Mouse (Mus musculus): ENCODE data around the gene Dolpp1. TPM values are rescaled to one million over a fixed set of nuclear protein-coding genes. Genes with fewer than 3 reads are reported as not detected.
A peak's percentile ranks its signal among the peaks of the same experiment; 100 is the strongest.
"Not testable (repeated sequence)": the region's sequence is repeated elsewhere in the genome, so short reads cannot be mapped to it uniquely, and the experiment has no call there.

Dolpp1 gene
- polyA plus RNA-seq, 1 experiment from 2014 or later = 66.5 TPM

DNA sequence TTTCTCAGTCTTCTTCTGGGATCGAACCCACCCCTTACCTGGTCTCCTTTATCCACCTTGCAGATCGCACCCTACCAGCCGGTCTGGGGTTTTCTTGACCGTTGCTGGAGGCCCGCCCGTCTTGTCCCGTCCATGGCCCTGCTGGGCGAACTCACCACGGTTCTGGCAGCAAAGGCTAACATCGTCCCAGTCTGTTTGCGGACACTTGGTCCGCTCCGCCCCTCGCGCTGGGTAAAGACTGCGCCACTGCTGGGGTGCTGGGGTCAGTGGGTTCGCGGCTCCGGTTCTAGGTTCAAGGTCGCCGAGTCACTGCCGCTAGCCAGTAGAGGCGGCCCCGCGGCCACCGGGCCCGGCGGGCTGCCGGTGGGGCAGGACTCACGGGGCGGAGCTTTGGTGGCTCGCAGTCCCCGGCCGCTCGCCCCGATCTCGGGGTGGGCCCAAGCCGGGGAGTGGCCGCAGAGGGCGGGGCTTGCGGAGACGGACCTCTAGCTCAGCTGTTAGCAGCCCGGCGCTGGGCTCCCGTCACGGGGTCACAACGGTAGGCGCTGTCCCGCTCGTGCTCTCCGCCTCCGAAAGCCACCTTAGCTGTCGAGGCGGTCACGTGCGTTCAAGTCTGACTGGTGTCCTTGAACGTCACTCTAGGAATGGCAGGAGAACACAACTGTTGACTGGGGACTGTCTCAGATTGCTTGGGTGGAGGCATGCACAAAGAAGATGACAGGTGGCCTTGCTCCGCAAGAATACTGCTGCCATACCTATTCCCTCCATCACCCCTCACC is 23.3 kb downstream of the Dolpp1 start, which contains the start of gene Crat:
Gene Crat, minus strand, starts transcription at position 657 of the 779 bp plus-strand sequence.
- H3K9ac ChIP-seq (replicated peaks; ENCODE audit: low read depth, low read length) = peak within 1 kb of the TSS; percentile 97
- ATAC-seq = peak; percentile 82
- 2% methylated on average over 57 of the region's 58 CpGs for WGBS
- H3K4me2 ChIP-seq (ENCODE audit: low read length) = peak within 1 kb of the TSS; percentile 83
- peaks cover 43% of the 10 kb centered on the region for H3K4me1 ChIP-seq (replicated peaks; ENCODE audit: control insufficient read depth, insufficient read depth, low read length)
- H3K4me3 ChIP-seq (replicated peaks; ENCODE audit: low read length) = peak within 1 kb of the TSS; percentile 98
- H3K36me3 ChIP-seq (ENCODE audit: control insufficient read depth, insufficient read depth) = no peaks in the 10 kb centered on the region
- no peaks in the 10 kb centered on the region for H3K9me3 ChIP-seq (ENCODE audit: control insufficient read depth, low read length)
- H3K27me3 ChIP-seq (replicated peaks; ENCODE audit: control insufficient read depth, insufficient read depth, low read length) = no peaks in the 10 kb centered on the region
- H3K27ac ChIP-seq (ENCODE audit: low read length) = peak within 1 kb of the TSS; percentile 98

DNA sequence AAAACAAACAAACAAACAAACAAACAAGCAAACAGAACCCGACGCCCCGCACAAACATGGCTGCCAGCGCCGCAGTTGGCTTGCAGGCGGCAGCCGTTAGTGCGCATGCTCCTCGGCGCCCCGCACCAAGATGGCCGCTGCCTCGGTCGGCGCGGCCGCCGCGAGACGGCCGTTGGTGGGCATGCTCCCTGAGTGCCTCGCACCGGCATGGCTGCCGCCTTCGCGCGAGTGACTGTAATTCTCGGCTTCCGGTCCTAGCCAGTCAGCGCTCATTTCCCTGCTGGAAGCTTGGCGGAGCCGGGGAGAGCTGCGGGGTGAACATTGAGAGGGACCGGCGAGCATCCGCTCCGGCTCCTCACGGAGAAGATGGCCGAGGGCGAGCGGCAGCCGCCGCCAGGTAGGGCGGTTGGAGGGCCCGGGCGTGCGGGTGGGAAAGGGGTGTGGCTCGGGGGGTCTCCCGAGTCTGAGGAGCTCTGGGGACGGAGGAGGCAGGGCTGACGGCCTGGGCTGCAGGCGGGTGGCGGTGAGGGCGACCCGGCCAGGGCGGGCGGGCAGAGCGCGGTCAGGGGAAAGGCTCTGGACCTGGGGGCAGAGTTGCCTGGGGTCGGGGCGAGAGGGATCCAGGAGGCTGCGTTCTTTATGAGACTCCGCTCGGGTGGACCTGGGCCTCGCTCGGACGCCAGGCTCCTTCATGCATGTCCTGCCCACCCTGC is 24.0 kb downstream of the Dolpp1 start, which contains the start of gene Ptpa:
Gene Ptpa, plus strand, starts transcription at position 104 of the 713 bp plus-strand sequence.
- Histone ChIP-seq H3K9me3 (ENCODE audit: control insufficient read depth, low read length) (no peaks in the 10 kb centered on the region), H3K4me1 (replicated peaks; ENCODE audit: control insufficient read depth, insufficient read depth, low read length) (peaks cover 44% of the 10 kb centered on the region), H3K27me3 (replicated peaks; ENCODE audit: control insufficient read depth, insufficient read depth, low read length) (no peaks in the 10 kb centered on the region), H3K4me2 (ENCODE audit: low read length) (peak within 1 kb of the TSS; percentile 83), H3K27ac (ENCODE audit: low read length) (peak within 1 kb of the TSS; percentile 98), H3K36me3 (ENCODE audit: control insufficient read depth, insufficient read depth) (no peaks in the 10 kb centered on the region), H3K9ac (replicated peaks; ENCODE audit: low read depth, low read length) (peak within 1 kb of the TSS; percentile 97), H3K4me3 (replicated peaks; ENCODE audit: low read length) (peak within 1 kb of the TSS; percentile 98)
- under 1% methylated on average over 63 of the region's 67 CpGs for WGBS
- ATAC-seq = peak; percentile 95

DNA sequence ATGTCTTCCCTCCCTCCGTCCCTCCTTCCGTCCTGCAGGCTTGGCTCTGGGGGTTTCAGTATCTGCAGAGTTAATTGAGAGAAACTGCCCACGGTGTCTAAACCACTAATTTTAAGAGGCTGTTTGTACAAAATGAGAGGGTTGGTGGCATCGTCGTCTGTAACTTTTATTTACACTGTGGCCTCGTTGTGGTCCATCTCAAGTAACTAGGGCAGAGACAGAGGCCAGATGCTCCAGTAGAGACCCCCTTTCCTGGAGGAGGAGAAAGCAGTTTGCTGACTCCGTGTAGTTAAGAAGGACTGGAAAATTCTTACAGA is 24.6 kb downstream of the Dolpp1 start:
- 0% methylated on average over 7 of the region's 7 CpGs for WGBS
- H3K4me3 ChIP-seq (replicated peaks; ENCODE audit: low read length) = peak overlapping the region; percentile 98

DNA sequence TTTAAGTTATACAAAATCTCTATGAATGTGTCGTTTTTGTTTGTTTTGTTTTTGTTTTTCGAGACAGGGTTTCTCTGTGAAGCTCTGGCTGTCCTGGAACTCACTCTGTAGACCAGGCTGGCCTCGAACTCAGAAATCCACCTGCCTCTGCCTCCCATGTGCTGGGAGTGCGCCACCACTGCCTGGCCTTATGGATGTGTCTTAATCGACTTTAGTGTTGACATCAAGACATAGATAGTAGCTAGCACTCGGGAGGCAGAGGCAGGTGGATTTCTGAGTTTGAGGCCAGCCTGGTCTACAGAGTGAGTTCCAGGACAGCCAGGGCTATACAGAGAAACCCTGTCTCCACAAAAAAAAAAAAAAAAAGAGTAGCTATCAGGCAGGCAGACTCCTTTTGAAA is 25.1 kb downstream of the Dolpp1 start:
- H3K27me3 ChIP-seq (replicated peaks; ENCODE audit: control insufficient read depth, insufficient read depth, low read length); H3K36me3 ChIP-seq (ENCODE audit: control insufficient read depth, insufficient read depth); H3K9ac ChIP-seq (replicated peaks; ENCODE audit: low read depth, low read length); H3K27ac ChIP-seq (ENCODE audit: low read length); H3K9me3 ChIP-seq (ENCODE audit: control insufficient read depth, low read length); ATAC-seq; H3K4me3 ChIP-seq (replicated peaks; ENCODE audit: low read length): not testable (repeated sequence)
- H3K4me1 ChIP-seq (replicated peaks; ENCODE audit: control insufficient read depth, insufficient read depth, low read length) = peaks cover 45% of the 10 kb centered on the region
- H3K4me2 ChIP-seq (ENCODE audit: low read length) = peak overlapping the region; percentile 82
- 85% methylated on average over 6 of the region's 6 CpGs for whole genome bisulfite sequencing

More for the DNA sequence above, 24.6 kb downstream of the Dolpp1 start:
- ATAC-seq = no peak
- peak overlapping the region; percentile 98 for H3K27ac ChIP-seq (ENCODE audit: low read length)
- H3K27me3 ChIP-seq (replicated peaks; ENCODE audit: control insufficient read depth, insufficient read depth, low read length) = no peaks in the 10 kb centered on the region
- H3K9ac ChIP-seq (replicated peaks; ENCODE audit: low read depth, low read length) = peak overlapping the region; percentile 97
- no peaks in the 10 kb centered on the region for H3K9me3 ChIP-seq (ENCODE audit: control insufficient read depth, low read length)
- H3K36me3 ChIP-seq (ENCODE audit: control insufficient read depth, insufficient read depth) = no peaks in the 10 kb centered on the region
- H3K4me1 ChIP-seq (replicated peaks; ENCODE audit: control insufficient read depth, insufficient read depth, low read length) = peaks cover 45% of the 10 kb centered on the region
- peak overlapping the region; percentile 82 for H3K4me2 ChIP-seq (ENCODE audit: low read length)

DNA sequence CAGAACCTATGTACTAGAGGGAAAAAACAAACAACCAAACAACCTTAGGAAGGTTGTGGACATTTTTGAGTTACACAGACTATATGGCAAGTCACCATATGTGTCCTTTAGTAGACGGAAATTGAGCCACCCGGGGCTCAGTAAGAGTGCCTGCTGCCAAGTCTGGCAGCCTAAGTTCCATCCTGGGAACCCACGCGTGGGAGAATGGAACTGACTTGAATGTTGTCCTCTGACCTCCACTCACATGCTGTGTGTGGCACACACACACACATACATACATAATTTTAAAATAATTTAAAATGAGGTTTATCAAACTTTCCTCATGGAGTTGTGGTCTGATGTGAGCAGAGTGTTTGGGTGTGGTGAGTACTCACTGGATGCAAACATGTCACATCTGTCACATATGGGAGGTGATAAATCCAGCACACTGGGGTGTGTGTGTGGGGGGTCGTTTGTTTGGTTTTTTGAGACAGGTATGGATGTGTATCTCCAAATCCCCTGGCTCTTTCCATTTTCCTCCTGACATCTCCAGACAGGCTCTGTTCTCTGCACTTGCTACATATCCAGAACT is 25.6 kb downstream of the Dolpp1 start:
- no peaks in the 10 kb centered on the region for H3K27me3 ChIP-seq (replicated peaks; ENCODE audit: control insufficient read depth, insufficient read depth, low read length)
- H3K4me1 ChIP-seq (replicated peaks; ENCODE audit: control insufficient read depth, insufficient read depth, low read length) = peaks cover 45% of the 10 kb centered on the region
- no peaks in the 10 kb centered on the region for H3K9me3 ChIP-seq (ENCODE audit: control insufficient read depth, low read length)
- H3K36me3 ChIP-seq (ENCODE audit: control insufficient read depth, insufficient read depth) = no peaks in the 10 kb centered on the region
- H3K4me3 ChIP-seq (replicated peaks; ENCODE audit: low read length) = no peak overlapping the region
- no peak overlapping the region for H3K9ac ChIP-seq (replicated peaks; ENCODE audit: low read depth, low read length)
- H3K4me2 ChIP-seq (ENCODE audit: low read length) = no peak overlapping the region
- no peak overlapping the region for H3K27ac ChIP-seq (ENCODE audit: low read length)
- ATAC-seq = no peak
- WGBS = 73% methylated on average over 5 of the region's 5 CpGs

DNA sequence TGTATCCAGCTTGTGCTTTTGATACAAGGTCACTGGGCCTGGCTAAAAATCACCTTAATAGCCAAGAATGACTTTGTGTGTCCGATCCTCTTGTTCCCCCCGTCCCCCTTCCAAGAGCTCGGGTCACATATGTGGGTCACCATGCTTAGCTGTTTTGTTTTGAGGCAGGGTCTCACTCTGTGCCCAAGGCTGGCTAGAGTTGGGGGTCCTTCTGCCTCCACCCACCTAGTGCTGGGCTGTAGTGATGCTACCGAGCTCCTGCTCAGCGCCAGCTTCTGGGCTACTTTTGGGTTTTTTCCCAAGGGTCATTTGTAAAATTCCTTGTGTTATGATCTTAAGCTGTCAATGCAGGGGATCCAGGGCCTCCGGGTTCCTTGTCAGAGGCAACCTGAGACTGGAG is 26.2 kb downstream of the Dolpp1 start:
- H3K9me3 ChIP-seq (ENCODE audit: control insufficient read depth, low read length) = no peaks in the 10 kb centered on the region
- no peaks in the 10 kb centered on the region for H3K36me3 ChIP-seq (ENCODE audit: control insufficient read depth, insufficient read depth)
- H3K4me2 ChIP-seq (ENCODE audit: low read length) = no peak overlapping the region
- H3K27ac ChIP-seq (ENCODE audit: low read length) = no peak overlapping the region
- no peaks in the 10 kb centered on the region for H3K27me3 ChIP-seq (replicated peaks; ENCODE audit: control insufficient read depth, insufficient read depth, low read length)
- no peak for ATAC-seq
- H3K4me1 ChIP-seq (replicated peaks; ENCODE audit: control insufficient read depth, insufficient read depth, low read length) = peaks cover 43% of the 10 kb centered on the region
- 79% methylated on average over 6 of the region's 6 CpGs for WGBS
- H3K9ac ChIP-seq (replicated peaks; ENCODE audit: low read depth, low read length) = peak overlapping the region; percentile 41
- H3K4me3 ChIP-seq (replicated peaks; ENCODE audit: low read length) = no peak overlapping the region

DNA sequence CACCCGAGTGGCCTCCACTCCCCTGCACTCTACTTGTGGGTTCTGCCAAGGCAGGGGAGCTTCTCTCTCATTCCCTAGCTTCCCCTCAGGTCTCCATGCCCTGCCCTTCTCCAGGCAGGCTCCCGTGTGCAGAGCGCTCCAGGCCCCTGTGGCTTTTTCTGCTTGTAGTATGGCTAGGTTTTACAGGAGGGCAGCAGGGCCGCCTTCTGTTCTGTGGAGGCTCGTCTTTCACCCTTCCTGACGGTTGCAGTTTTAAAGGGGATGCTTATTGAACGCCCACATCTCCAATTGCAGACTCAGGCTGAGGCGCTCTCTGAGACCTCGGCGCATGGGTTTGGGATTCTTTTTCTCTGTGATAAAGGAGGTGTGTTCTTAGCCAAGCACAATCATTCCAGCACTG is 27.1 kb downstream of the Dolpp1 start:
- no peak overlapping the region for H3K4me2 ChIP-seq (ENCODE audit: low read length)
- peaks cover 39% of the 10 kb centered on the region for H3K4me1 ChIP-seq (replicated peaks; ENCODE audit: control insufficient read depth, insufficient read depth, low read length)
- ATAC-seq = no peak
- no peaks in the 10 kb centered on the region for H3K9me3 ChIP-seq (ENCODE audit: control insufficient read depth, low read length)
- H3K36me3 ChIP-seq (ENCODE audit: control insufficient read depth, insufficient read depth) = no peaks in the 10 kb centered on the region
- WGBS = 29% methylated on average over 10 of the region's 10 CpGs
- no peaks in the 10 kb centered on the region for H3K27me3 ChIP-seq (replicated peaks; ENCODE audit: control insufficient read depth, insufficient read depth, low read length)
- no peak overlapping the region for H3K27ac ChIP-seq (ENCODE audit: low read length)
- peak overlapping the region; percentile 32; the same call in 1 of the 2 replicates for H3K9ac ChIP-seq (replicated peaks; ENCODE audit: low read depth, low read length)
- no peak overlapping the region for H3K4me3 ChIP-seq (replicated peaks; ENCODE audit: low read length)

DNA sequence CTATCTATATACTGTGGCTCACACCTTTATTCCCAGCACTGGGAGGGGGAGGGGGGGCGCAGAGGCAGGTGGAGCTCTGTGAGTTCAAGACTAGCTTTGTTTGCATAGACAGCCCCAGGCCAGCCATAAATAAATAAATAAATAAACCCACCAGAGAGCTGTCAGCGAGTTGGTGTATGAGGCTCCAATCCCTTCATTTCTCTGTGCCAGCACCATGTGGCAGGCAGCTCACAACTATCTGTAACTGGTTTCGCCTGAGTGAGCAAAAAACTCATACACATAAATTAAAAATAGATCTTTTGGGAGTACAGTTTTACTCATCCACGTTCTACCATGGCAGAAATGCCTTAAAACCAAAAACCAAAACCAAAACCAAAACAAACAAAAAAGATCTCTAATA is 29.4 kb downstream of the Dolpp1 start:
- 72% methylated on average over 4 of the region's 4 CpGs for WGBS
- no peak for ATAC-seq

DNA sequence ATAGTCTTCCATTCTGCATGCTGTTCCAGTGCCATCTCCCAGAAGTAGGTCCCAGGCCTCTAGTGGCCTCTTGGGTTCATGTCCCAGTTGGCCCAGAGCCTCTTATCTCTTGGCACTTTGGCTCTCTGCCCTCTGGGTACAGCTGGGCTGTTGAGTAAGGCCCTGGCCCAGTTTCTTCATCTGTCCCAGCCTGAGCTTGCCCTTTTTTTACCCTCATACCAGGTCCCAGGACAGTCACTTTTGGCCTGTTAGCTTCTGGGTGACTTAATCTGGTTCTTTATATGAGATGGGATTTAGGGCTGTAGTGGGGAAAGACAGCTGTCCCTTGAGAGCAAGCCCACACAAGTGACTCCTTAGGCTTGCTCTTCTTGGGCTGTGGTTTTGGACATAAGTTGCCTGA is 37.1 kb downstream of the Dolpp1 start:
- H3K9me3 ChIP-seq (ENCODE audit: control insufficient read depth, low read length) = no peaks in the 10 kb centered on the region
- no peak overlapping the region for H3K4me2 ChIP-seq (ENCODE audit: low read length)
- peaks cover 41% of the 10 kb centered on the region for H3K36me3 ChIP-seq (ENCODE audit: control insufficient read depth, insufficient read depth)
- no peak overlapping the region for H3K9ac ChIP-seq (replicated peaks; ENCODE audit: low read depth, low read length)
- no peak overlapping the region for H3K4me3 ChIP-seq (replicated peaks; ENCODE audit: low read length)
- no peaks in the 10 kb centered on the region for H3K4me1 ChIP-seq (replicated peaks; ENCODE audit: control insufficient read depth, insufficient read depth, low read length)
- no peak overlapping the region for H3K27ac ChIP-seq (ENCODE audit: low read length)
- no peak for ATAC-seq
- H3K27me3 ChIP-seq (replicated peaks; ENCODE audit: control insufficient read depth, insufficient read depth, low read length) = no peaks in the 10 kb centered on the region

More for the DNA sequence above, 29.4 kb downstream of the Dolpp1 start:
- no peak overlapping the region for H3K9ac ChIP-seq (replicated peaks; ENCODE audit: low read depth, low read length)
- H3K9me3 ChIP-seq (ENCODE audit: control insufficient read depth, low read length) = no peaks in the 10 kb centered on the region
- no peaks in the 10 kb centered on the region for H3K36me3 ChIP-seq (ENCODE audit: control insufficient read depth, insufficient read depth)
- no peak overlapping the region for H3K27ac ChIP-seq (ENCODE audit: low read length)
- H3K4me2 ChIP-seq (ENCODE audit: low read length) = no peak overlapping the region
- H3K27me3 ChIP-seq (replicated peaks; ENCODE audit: control insufficient read depth, insufficient read depth, low read length) = no peaks in the 10 kb centered on the region
- no peak overlapping the region for H3K4me3 ChIP-seq (replicated peaks; ENCODE audit: low read length)
- H3K4me1 ChIP-seq (replicated peaks; ENCODE audit: control insufficient read depth, insufficient read depth, low read length) = peaks cover 29% of the 10 kb centered on the region
